Comparison of ENCODE assay signal across 8 mouse cellular contexts in the genomic region with DNA sequence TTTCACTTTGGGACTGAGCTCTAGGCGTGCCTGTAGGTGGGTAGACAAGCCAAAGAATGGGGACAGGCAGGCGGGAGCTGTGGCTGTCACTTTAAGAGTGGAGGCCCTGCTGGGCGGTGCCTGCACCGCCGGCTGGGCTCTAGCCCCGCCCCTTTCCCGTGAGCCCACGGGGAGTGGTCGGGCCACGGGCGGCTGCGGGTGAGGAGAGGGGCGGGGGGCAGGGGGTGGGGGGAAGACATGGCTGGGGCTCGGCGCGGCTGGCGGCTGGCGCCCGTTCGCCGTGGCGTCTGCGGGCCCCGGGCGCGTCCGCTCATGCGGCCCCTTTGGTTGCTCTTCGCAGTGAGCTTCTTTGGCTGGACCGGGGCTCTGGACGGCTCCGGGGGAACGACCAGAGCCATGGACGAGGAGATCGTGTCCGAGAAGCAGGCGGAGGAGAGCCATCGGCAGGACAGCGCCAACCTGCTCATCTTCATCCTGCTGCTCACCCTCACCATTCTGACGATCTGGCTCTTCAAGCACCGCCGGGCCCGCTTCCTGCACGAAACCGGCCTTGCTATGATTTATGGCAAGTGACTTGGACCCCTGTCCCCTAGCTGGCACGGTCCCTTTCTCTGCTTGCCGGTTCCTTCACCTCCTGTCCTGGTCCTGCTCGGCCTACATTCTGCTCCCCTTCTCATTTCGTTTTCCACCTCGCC. TPM values are rescaled to one million over a fixed set of nuclear protein-coding genes. Genes with fewer than 3 reads are reported as not detected.
DNase-seq lines count a peak whose midpoint lies in the region; ATAC-seq and TF ChIP-seq lines count a peak whose summit lies in the region.

A gene (plus strand): TSS at position 135 of the 695 bp plus-strand sequence.

- no peaks in the 10 kb centered on the region for H3K9me3 ChIP-seq in MEL (replicated peaks; ENCODE audit: insufficient read depth, low read length)
- no peaks in the 10 kb centered on the region for H3K9me3 ChIP-seq in forebrain, embryonic 15.5 days
- H3K9me3 ChIP-seq in lung, embryonic 15.5 days: no peaks in the 10 kb centered on the region

- ATAC-seq in forebrain, embryonic 15.5 days (replicated peaks): peak; percentile 97
- ATAC-seq in lung, embryonic 15.5 days (ENCODE audit: borderline replicate concordance, extremely low read depth, low FRiP score, low TSS enrichment): peak; percentile 98

- TF ChIP-seq EP300 in MEL (IDR thresholded peaks at IDR 0.05; ENCODE audit: low read depth in 1 of 2, low read length in 2 of 2): no peak

- DNase-seq in MEL (ENCODE audit: low read depth, low spot score): peak; percentile 82
- DNase-seq in cerebellum, adult 11-12 months: peak; percentile 82
- peak; percentile 79 to 81 for DNase-seq in heart, postnatal 14 days
- DNase-seq in layer of hippocampus, adult 2 months (ENCODE audit: low spot score in 2 of 2): peak; percentile 54 to 66
- DNase-seq in ovary, adult 18-20 months (ENCODE audit: low spot score): peak; percentile 68
- DNase-seq in thymus, adult 2 months: peak; percentile 76

- TF ChIP-seq CTCF in MEL (IDR thresholded peaks at IDR 0.05 in 2 of 3, conservative IDR thresholded peaks at IDR 0.05 in 1 of 3; ENCODE audit: control insufficient read depth in 1 of 3, insufficient read depth in 1 of 3, low read depth in 2 of 3, low read length in 3 of 3, poor library complexity in 1 of 3, severe bottlenecking in 1 of 3): no peak
- peak; percentile 42 for TF ChIP-seq CTCF in layer of hippocampus, adult 2 months (conservative IDR thresholded peaks at IDR 0.05)
- no peak for TF ChIP-seq CTCF in thymus, adult 2 months (IDR thresholded peaks at IDR 0.05; ENCODE audit: borderline replicate concordance, control insufficient read depth, extremely low read depth, insufficient read depth, low read length, poor library complexity)

- peaks cover 0 to 25% of the 10 kb centered on the region in 2 experiments; a peak in 2 of 4 replicates for H3K36me3 ChIP-seq in MEL (ENCODE audit: control insufficient read depth in 1 of 2, insufficient read depth in 2 of 2, low read length in 2 of 2)
- H3K36me3 ChIP-seq in forebrain, embryonic 15.5 days: no peaks in the 10 kb centered on the region
- H3K36me3 ChIP-seq in lung, embryonic 15.5 days: no peaks in the 10 kb centered on the region
- H3K36me3 ChIP-seq in thymus, adult 2 months (ENCODE audit: control insufficient read depth, insufficient read depth, low read length): no peaks in the 10 kb centered on the region

- peak within 1 kb of the TSS; percentile 74 for H3K9ac ChIP-seq in MEL (ENCODE audit: control insufficient read depth, low read depth, low read length, poor library complexity, severe bottlenecking)
- peak within 1 kb of the TSS; percentile 66 for H3K9ac ChIP-seq in forebrain, embryonic 15.5 days (replicated peaks)
- H3K9ac ChIP-seq in lung, embryonic 15.5 days: peak within 1 kb of the TSS; percentile 67

- intact Hi-C loops in heart, postnatal 14 days (cut with DNase I): no loop called here

- peak in 1 of 2 experiments; percentile 50; a peak in 1 of 4 replicates for TF ChIP-seq POLR2A in MEL (IDR thresholded peaks at IDR 0.05; ENCODE audit: control insufficient read depth in 1 of 2, insufficient read depth in 1 of 2, low read depth in 1 of 2, low read length in 2 of 2, poor library complexity in 1 of 2)
- TF ChIP-seq POLR2A in thymus, adult 2 months (IDR thresholded peaks at IDR 0.05; ENCODE audit: control insufficient read depth, extremely low read depth, insufficient read depth, low read length, poor library complexity): no peak

- no peaks in the 10 kb centered on the region for H3K27me3 ChIP-seq in MEL (ENCODE audit: control insufficient read depth in 1 of 2, insufficient read depth in 2 of 2, low read length in 2 of 2)
- H3K27me3 ChIP-seq in forebrain, embryonic 15.5 days: no peaks in the 10 kb centered on the region
- no peaks in the 10 kb centered on the region for H3K27me3 ChIP-seq in lung, embryonic 15.5 days
- H3K27me3 ChIP-seq in thymus, adult 2 months (ENCODE audit: control insufficient read depth, insufficient read depth, low read length): no peaks in the 10 kb centered on the region

- H3K4me1 ChIP-seq in MEL (ENCODE audit: control insufficient read depth in 1 of 2, insufficient read depth in 2 of 2, low read length in 2 of 2): peaks cover 3 to 31% of the 10 kb centered on the region in 2 experiments; a peak in 3 of 4 replicates
- H3K4me1 ChIP-seq in forebrain, embryonic 15.5 days: peaks cover 5% of the 10 kb centered on the region; the same call in 1 of the 2 replicates
- H3K4me1 ChIP-seq in lung, embryonic 15.5 days: no peaks in the 10 kb centered on the region
- H3K4me1 ChIP-seq in thymus, adult 2 months (replicated peaks; ENCODE audit: control insufficient read depth, insufficient read depth, low read length): no peaks in the 10 kb centered on the region

- TF ChIP-seq RAD21 in MEL (IDR thresholded peaks at IDR 0.05; ENCODE audit: low read depth, low read length): no peak

- H3K79me2 ChIP-seq in MEL (ENCODE audit: control insufficient read depth, insufficient read depth, low read length, poor library complexity): no peaks in the 10 kb centered on the region; the same call in 1 of the 2 replicates

- peak within 1 kb of the TSS; percentile 48 for H3K4me2 ChIP-seq in forebrain, embryonic 15.5 days (replicated peaks)
- H3K4me2 ChIP-seq in lung, embryonic 15.5 days: peak within 1 kb of the TSS; percentile 57

- peak within 1 kb of the TSS; percentile 97 for H3K27ac ChIP-seq in MEL (ENCODE audit: control insufficient read depth, low read depth, low read length)
- peak within 1 kb of the TSS; percentile 82 for H3K27ac ChIP-seq in forebrain, embryonic 15.5 days (replicated peaks)
- peak within 1 kb of the TSS; percentile 80 for H3K27ac ChIP-seq in layer of hippocampus, adult 2 months
- peak within 1 kb of the TSS; percentile 50 for H3K27ac ChIP-seq in lung, embryonic 15.5 days
- peak within 1 kb of the TSS; percentile 56 for H3K27ac ChIP-seq in thymus, adult 2 months (ENCODE audit: control insufficient read depth, insufficient read depth, low read length)

- WGBS in forebrain, embryonic 15.5 days: 14% methylated on average over 33 of the region's 50 CpGs
- WGBS in lung, embryonic 15.5 days: 10% methylated on average over 24 of the region's 50 CpGs
- 2% methylated on average over 40 of the region's 50 CpGs for WGBS in thymus, adult 2 months

- H3K4me3 ChIP-seq in MEL (ENCODE audit: control insufficient read depth in 1 of 2, insufficient read depth in 1 of 2, low read depth in 2 of 2, low read length in 2 of 2): peak within 1 kb of the TSS; percentile 79 to 96
- H3K4me3 ChIP-seq in forebrain, embryonic 15.5 days: peak within 1 kb of the TSS; percentile 63
- H3K4me3 ChIP-seq in layer of hippocampus, adult 2 months: peak within 1 kb of the TSS; percentile 68
- peak within 1 kb of the TSS; percentile 60 for H3K4me3 ChIP-seq in lung, embryonic 15.5 days
- H3K4me3 ChIP-seq in thymus, adult 2 months (ENCODE audit: control insufficient read depth, insufficient read depth, low read length): peak within 1 kb of the TSS; percentile 94

TF ChIP-seq in MEL, 35 proteins besides CTCF, POLR2A, EP300 and RAD21:
- peak; percentile 35; the same call in 1 of the 2 replicates for TF ChIP-seq NELFE (IDR thresholded peaks at IDR 0.05; ENCODE audit: low read depth, low read length)
- TF ChIP-seq GABPA (IDR thresholded peaks at IDR 0.05; ENCODE audit: low read depth, low read length): no peak
- TF ChIP-seq HCFC1 (IDR thresholded peaks at IDR 0.05; ENCODE audit: low read depth, low read length): peak; percentile 56; the same call in 1 of the 2 replicates
- no peak for TF ChIP-seq ZMIZ1 (IDR thresholded peaks at IDR 0.05; ENCODE audit: low read depth, low read length)

RNA-seq across cellular contexts. Expression of the gene that starts here (rescaled TPM):
- total RNA-seq in MEL (2012; rRNA removed): 11.4 and 11.5 TPM in 2 replicates
- polyA plus RNA-seq in MEL (2012; ENCODE audit: insufficient read depth in 1 of 2, insufficient read length in 2 of 2, low read depth in 1 of 2, low replicate concordance in 2 of 2, missing spikeins in 1 of 2): 10 to 100 TPM in 1 of 2 experiments, not detected in 1; 12.6 TPM
- 43.3 and 46.0 TPM in 2 replicates for polyA plus RNA-seq in forebrain, embryonic 15.5 days (2015; fragmentation: Nextera tagmentation; extraction: Ambion mirVana)
- 10 to 100 TPM; 18.2 to 20.3 TPM for total RNA-seq in heart, postnatal 14 days (2021)
- 100 to 1,000 TPM in 1 of 2 experiments, 10 to 100 TPM in 1; 99.8 to 103 TPM for total RNA-seq in layer of hippocampus, adult 2 months (2021)
- polyA plus RNA-seq in lung, embryonic 15.5 days (2015; fragmentation: Nextera tagmentation; extraction: Ambion mirVana): 10.4 and 11.8 TPM in 2 replicates
- polyA plus RNA-seq in thymus, adult 2 months (2012; rRNA removed): 12.4 and 13.2 TPM in 2 replicates

Comparison
In these comparisons a context has a peak if more than half of its experiments do, and no peak if none do; other contexts are left out.
1. Peak in every context shown above with its lines: DNase-seq, ATAC-seq, H3K4me3 ChIP-seq and H3K27ac ChIP-seq.